Mouse (Mus musculus) liver, embryonic 14.5 days (tissue): ENCODE measurements around the gene Kcng4.

ENCODE experiments used
- CTCF ChIP-seq: IDR thresholded peaks from 2 replicates; pipeline ENCODE4 v1.5.1; 2016; ENCODE audit warnings: antibody characterized with exemption, low read depth, control low read depth
- EP300 ChIP-seq: IDR thresholded peaks from 2 replicates; pipeline ENCODE4 v1.6.1; 2016; ENCODE audit warnings: antibody characterized with exemption, low read depth

- TF ChIP-seq CTCF (no peak), EP300 (no peak)
These were observed 478 bp upstream of the Kcng4 start for GRCm38 (mm10) chr8:119635958-119636357.
